Mouse (Mus musculus): ENCODE results near the gene Znhit6.
A peak's percentile ranks its signal among the peaks of the same experiment; 100 is the strongest.

DNA sequence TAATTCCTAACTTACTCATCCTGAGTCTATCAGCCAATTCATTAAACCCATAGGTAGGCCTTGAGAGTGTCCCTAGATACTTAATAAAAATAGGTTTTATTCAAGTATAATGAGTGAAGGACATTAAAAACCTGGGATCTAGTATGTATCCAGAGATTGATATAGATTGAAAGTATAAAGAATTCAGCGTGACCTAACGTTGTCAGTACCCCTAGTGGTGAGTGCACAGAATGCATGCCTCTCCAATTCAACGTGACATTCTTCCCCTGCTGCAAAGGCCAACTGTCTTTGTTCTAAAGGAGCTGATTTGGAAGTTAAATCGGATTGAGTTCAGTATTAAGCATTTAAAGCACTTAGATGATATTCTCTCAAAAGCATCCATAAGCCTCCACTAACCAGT, 36.7 kb downstream of the Znhit6 start:
- no peak for TF ChIP-seq GATA1 (IDR thresholded peaks at IDR 0.05; ENCODE audit: borderline replicate concordance, low read length)
- TF ChIP-seq CTCF (IDR thresholded peaks at IDR 0.05; ENCODE audit: low read depth, low read length), result peak; percentile 45
